Mouse (Mus musculus) urinary bladder, adult 2 months (tissue): Measurements from ENCODE around the gene Nln. TPM values are rescaled to one million over a fixed set of nuclear protein-coding genes. Genes with fewer than 3 reads are reported as not detected.

ENCODE experiments used
- DNase-seq: peaks from one replicate; pipeline ENCODE4 v3.0.0; 2022; ENCODE audit warnings: low spot score
- polyA plus RNA-seq: library from polyadenylated mRNA; depleted of rRNA; stranded (reverse); fragments of >200 nt; gene quantifications from 2 replicates; pipeline ENCODE4 v1.2.3, GENCODE M21; 2012; rRNA removed

The Nln gene
- 12.6 and 13.0 TPM in 2 replicates for polyA plus RNA-seq

DNA sequence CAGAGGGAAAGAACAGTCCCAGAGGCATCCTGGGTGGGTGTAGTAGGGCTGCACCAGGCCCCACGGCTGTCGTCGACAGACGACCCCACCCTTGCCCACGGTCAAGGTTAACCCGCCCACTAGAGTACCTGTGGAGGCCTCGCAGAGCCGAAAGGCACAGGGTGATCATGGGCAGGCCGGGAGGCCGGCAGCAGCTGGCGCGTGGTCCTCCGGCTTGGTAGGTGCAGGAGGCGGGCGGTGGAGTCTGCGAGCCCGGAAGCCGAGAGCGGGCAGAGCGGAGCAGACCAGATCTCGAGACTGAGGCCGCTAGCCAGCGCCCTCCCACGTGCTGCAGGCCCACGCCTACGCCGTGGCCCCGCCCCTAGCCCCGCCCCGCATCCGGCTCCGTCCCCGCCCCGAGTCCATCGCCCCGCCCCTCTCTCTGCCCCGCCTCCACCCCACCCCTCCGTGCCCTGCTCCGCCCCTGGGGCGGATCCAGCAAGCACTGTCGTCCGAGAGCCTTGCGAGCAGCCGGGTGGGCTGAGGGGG, at the start of gene Nln, which contains the start of gene Sgtb:
TSS of gene Nln (minus strand) at position 327 of the 528 bp plus-strand sequence.
TSS of gene Sgtb (plus strand) at position 454 of the 528 bp plus-strand sequence.
- DNase-seq: peak; percentile 77

DNA sequence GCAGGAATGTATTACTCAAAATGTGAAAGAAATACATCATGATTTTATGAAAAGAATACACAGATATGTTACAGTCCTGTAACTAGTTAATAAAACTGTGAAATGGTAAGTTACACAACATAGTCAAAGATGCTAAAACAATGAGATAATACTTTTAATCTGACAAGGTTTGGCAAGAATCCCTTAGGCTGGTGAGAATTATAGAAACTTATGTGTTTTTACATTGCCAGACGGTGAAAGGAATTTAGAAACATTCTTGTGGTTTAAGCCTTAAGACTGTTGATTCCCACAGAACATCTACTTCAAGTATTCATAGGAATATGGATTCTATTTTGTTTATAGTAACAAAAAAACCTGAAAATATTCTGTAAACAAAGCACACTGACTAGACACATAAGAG, 46.3 kb upstream of the Nln start:
- no peak for DNase-seq

DNA sequence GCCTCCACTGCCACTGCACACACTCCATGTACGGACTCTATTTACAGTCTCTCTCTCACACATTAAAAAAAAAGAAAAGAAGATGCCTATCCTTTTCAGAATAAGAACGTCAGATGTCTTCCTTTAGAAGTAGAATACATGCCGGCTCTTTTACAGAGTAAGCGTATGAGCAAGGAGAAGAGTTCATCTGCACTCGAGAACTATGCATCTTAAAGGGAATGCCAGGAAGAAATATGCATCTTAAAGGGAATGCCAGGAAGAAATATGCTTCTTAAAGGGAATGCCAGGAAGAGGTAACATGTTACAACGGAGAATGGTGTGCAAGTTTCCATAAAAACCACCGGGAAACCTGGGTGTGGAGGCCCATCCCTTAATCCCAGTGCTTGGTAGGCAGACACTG, 45.7 kb upstream of the Nln start:
- no peak for DNase-seq

DNA sequence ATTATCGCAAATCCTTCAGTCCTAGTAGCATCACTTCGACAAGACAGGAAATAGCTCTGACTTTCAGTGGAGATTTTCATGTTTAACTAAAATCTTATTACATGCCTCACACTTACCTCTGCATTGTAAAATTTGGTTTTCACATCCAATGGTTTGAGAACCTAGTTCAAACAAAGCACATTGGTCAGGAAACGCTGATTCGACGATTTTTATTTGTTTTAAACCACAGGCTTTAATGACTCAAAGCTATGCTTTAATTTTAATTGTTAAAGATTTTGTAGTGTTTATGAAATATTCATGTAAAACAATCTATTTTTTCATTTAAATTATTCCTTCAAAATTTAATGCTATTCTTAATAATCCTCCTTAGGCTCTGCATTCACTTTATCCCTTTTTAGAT, 44.8 kb upstream of the Nln start:
- DNase-seq: no peak

DNA sequence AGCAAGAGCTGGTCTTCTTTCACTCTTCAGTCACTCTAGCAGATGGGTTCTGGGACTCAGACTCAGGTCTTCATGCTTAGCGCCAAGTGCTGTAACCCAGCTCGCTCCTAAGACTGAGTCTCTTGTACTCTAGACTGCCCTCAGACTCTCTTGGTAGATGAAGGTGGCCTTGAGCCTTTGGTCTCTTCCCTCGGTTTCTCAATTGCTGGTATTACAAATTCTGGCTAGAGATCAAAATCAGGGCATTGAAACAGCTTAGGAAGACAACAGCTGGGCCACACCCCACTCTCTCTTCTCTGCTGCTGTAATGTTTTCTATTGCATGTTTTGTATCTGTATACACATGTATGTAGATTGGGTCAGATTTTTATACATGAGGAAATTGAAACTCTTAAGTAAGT, 36.2 kb upstream of the Nln start:
- DNase-seq: no peak

DNA sequence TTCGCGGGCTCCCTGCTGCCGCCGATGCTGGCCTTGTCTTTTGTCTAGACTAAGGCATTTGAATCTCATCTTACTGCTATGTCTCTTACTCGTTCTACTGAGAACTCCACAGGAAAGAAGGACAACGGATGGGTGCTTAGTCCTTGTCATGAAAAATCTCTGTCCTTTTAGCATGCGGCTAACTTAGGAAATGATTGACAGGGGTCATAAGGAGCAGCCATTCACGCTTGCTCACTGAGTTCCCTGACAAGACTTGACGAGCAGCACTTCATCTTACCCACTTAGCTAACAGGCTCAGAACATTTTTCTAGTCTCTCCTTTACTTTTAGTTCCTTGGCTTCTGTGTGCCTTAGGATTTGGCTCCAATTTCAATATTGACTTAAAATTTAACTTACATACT, 35.5 kb upstream of the Nln start:
- no peak for DNase-seq

DNA sequence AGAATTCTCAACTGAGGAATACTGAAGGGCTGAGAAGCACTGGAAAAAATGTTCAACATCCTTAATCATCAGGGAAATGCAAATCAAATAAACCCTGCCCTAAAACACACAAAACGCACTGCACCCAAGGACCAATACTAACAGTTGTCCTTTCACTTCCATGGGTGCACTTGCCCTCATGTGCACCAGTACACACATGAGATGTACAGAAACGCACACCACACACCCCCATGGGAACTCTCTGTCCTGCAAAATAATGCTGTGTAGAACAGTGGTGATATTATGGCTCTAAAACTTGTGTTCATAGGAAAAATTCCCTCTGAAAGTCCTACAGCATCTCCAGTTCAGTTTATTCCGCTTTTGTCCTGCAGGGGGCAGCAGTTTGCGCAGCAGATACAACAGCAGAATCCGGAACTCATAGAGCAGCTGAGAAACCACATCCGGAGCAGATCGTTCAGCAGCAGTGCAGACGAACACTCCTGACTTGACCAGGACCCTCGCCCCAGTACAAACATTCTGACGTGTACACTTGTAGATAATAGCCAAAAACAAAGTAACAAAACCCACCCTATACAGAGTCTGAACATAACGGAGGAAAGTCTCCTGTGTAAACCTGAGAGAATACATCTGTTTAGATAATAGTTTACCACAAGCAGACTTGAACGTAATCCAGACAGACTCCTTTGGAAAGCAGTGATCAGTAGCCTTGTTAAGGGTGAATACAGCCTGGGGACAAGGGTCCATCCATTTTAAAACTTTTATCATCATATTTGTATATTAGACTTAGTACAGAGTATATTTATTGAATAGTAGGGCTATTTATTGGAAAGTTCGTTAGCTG, 30.2 kb upstream of the Nln start:
- DNase-seq: peak; percentile 42

DNA sequence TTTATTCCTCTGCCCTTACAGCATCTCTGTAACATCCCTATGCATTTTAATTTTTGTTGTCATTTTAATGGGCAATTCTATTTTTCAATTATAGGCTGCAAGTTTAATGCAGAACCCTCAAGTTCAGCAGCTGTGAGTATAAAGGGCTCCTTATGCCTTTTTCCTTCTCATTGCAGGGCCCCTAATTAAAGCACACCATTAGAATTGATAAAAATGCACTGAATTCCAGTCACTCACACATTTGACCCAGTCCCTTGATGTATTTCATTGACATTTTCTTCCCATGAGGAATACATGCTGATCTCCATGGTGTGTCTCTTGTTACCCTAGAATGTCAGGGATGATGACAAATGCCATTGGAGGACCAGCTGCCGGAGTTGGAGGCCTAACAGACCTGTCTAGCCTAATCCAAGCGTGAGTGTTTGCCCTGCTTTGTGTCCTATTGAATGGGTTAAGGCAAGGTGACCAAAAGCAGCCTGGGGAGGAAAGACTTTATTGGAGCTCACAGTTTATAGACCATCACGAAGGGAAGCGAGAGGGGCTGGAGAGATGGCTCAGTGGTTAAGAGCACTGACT, 25.2 kb upstream of the Nln start:
- DNase-seq: no peak

DNA sequence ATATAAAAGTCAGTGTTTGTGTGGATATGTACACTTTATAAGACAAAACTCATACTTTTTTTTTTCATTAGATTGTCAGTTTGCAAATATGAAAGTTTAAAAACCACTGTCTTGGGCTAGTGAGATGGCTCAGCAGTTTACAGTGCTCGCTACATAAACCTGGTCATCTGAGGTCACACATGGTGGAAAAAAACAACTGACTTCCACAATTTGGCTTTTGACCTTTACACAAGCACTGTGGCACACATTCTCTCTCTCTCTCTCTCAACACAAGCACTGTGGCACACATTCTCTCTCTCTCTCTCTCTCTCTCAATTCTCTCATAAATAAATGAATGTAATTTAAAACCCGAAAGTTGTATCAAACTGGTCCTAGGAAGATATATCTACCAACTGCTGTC, 23.1 kb upstream of the Nln start:
- no peak for DNase-seq

DNA sequence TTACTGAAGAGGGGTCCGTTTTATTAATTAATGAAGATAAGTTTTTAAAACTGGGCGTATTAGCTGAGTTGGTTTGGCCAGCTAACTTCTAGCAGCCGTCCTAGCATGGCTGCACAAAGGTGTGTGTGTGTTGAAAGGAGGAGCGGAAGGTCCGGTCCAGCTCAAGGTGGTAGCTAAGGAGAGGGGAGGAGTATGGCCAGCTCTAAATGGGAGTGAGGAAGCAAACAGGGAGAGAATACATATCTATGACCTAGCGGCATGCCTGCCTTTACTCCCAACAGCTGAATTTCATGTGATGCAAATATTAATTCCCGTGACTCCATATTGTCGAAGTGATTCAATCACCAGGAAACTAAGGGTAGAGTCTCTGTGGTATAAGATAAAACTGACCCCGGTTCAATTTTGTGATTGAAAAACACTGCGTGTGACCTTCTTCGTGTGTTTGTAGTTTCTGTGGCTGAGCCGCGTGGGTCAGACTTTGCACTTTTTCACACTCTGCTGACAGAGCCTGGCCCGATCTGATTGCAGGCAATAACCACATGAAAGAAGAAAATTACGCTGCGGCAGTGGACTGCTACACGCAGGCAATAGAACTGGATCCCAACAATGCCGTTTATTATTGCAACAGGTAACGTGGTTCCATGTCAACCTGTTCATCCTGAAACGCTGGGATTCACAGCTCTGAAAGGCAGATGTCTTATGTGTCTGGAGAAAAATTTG, 14.4 kb upstream of the Nln start:
- no peak for DNase-seq

DNA sequence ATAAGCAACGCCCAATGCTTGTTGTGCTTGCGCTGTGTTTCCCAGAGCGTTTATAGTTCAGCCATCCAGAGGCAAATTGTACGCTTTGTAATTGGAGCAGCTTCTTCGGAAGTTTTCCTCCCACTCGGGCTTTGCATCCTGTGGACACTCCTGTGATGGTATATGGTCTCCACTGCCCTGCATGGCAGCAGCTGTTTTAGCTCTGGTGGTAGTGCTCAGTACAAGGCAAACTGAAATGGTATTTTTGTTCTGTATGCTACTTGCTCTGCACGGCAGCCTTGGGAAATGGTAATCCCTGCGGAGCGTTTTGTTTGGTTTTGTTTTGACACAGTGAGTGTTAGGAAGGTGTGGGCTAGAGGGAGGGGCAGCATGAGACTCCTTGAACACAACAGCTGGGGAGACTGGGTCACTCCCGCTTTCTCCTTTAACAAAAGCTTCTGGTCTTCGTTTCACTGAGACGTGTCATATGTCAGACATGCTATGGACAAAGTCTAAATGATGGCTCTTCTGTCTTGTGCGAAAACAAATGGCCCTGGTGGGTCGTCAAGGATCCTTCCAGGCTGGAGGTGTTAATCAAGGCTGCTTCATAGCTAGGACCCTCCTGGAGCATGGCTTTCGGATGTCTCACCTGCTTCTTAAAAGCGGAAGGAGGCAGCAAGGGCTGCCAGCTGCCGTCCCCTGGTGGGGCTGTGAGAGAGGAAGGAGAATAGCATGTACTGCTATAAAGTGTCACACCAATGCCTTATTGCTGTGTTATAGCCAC, 12.8 kb upstream of the Nln start:
- no peak for DNase-seq

DNA sequence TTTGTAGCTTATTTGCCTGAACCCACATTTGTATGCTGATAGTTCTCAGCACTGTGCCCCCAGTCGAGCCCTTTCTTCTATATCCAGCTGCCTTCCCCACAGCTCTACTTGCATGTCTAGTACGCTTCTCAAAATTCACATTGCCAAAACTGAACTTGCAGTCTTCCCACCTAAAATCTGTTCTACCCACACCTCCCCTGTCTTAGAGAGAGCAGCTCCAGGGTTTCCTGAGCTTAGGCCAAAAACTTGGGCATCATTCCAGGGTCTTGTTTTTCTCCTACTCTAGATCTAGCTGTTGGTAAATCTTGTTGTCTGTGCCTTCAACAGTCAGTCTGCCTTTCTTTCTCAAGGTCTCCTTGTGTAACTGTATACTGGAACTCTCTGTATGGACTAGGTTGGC, 5.4 kb upstream of the Nln start:
- DNase-seq: no peak

DNA sequence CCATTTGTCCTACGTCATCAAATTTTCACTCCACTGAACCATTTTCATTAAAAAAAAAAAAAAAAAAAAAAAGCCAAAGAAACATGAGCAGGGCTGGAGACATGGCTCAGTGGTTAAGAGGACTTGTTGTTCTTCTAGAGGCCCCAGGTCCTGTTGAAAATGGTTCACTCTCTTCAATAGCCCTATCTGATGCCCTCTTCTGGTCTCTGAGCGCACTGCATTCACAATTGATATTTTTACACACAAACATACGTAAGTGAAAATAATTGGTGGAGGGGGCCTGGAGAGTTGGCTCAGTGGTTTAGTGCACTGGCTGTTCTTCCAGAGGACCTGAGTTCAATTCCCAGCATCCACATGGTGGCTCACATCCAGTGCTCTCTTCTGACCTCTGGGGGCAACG, 4.4 kb upstream of the Nln start:
- DNase-seq: no peak

DNA sequence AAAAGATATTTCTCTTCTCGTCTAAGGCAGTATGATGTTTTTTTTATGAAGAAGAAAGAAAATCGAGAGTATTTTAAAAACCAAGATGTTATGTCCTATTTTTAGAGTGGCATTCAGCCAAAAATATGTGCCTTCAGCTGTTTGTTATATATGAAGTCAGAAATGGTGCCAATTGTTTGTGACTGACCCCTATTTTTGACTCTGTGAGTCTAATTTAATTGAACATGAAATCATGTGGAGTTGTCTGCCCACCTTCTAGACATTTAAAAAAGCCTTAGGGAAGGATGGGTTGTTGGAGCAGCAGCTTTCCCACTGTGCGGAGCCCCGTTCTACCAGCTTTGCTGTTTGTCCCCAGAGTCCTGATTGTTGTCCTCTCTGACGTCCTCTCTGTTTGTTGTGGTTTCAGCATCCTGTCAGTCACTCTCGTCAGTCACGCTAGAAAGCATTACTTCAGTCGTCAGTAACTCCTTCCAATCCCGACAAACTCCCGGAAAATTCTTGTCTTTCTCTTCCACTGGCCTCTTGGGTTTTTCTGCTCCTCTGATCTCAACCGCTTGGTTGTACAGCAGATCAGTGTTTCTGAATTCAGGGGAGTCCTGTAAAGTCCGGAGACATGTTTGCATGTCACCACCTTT, 3.0 kb upstream of the Nln start:
- DNase-seq: no peak

DNA sequence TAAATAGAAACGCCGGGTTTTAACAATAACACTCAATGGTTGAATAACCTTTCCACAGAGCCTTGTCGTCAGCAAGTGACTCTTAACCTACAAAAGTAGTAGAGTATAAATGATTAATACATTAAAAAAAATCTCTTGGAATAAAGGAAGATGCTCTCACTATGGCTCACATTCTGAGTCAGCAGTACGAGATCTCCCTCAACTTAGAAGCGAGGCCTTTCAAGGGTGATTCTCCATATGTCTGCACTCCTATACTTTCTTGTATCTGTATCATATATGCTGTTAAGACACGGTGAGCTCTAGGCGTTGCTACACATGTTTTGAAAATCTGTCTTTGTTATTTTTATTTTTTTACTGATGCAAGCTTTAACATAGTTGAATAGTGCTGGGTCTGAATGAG, 1.1 kb upstream of the Nln start:
- no peak for DNase-seq

DNA sequence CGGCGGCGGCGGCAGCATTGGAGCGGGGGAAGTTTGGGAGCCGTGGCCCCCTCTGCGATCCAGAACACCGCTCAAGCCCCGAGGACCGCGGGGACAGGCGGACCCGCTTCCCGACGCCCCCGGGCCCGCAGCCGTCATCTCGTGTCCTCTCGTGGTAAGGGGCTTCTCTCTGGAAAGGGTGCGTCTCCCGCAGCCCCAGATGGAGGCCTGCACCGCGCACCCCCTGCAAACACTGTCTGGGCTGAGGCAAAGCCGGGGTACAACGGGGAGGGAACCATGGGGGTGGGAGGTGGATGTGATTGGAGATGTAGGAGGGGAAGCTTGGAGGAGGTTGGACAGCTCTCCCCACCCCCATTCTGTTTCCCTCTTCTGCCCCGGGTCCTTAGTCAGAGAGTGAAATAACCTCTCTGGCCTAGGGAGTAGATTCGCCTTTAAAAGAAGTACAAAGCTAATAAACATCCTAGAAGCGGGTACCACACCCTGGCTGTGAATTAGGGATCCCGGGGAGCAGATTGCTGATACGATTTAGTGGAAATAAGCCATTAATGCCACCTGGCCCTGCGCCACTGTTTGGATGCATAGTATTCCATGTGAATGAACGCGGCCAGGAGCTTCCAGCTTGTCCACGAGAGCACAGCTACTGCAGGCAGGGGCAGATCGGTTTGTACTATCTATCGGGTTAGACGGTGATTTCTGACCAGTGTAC, 555 bp upstream of the Nln start:
- DNase-seq: no peak

DNA sequence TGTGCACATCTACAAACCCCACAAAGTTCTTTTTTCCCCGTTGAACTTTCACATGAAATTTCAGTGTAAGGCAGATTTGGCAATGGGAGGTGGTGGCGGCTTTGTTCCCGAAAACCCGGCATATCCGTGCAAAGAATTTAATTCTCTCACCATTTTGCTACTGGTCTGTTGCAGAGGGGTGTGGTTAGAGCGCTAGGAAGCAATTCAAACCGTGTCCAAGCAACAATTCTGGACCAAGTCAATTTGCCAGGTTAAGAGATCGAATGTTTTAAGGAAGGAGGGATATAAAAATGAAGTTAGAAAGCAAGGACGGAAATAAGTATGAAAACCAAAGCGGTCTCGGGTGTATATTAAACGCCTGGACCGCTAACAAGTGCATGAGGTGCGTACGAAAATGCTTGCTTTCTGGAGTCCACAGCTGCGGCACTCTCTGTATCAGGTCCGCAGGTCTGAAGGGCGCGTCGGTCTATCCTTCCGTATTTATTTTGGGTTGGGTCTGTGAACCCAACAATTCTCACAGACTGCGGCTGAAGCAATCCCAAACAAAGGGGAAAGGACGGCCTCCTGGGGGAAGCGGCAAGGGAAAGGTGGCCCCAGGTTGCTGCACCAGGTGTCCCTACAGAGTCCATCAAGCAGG, 645 bp downstream of the Nln start:
- no peak for DNase-seq

DNA sequence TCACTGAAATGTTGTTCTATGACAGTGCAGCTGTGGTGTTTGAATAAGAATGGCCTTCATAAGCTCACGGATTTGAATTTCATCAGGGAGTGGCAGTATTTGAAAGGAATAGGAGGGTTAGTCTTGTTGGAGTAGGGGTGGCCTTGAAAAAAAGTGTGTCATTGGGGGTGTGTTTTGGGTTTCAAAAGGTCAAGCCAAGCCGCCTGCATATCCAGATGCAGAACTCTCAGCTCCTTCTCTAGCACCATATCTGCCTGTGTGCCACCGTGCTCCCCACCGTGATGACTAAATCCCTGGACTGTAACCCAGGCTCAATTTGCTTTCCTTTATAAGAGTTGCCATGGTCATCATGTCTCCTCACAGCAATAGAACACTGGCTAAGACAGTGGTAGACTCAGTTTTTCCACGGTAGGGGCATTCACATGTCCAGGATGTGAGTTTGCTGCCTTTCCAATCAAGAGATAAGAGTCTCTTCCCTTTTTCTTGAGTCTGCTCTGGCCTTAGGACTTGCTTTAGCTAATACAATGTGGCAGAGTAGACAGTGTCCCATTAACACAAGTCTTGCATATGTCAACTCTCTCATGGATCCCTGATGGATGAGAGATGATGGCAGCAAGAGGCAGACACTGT, 7.7 kb downstream of the Nln start:
- no peak for DNase-seq

DNA sequence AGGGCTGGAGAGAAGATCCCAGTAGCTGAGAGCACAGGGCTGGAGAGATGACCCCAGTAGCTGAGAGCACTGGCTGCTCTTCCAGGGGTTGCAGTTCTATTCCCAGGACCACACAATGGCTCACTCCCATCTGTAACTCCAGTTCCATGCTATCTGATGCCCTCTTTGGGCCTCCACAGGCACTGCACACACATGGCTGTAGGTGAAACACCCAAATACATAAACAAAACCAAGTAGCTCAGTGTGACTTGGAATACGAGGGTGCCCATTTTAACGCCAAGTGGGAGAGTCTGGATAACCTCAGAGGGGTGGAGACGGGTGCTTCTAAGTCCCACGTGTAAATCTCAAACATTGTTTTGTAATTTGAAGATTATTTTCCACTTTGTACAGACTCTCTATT, 9.0 kb downstream of the Nln start:
- DNase-seq: no peak

DNA sequence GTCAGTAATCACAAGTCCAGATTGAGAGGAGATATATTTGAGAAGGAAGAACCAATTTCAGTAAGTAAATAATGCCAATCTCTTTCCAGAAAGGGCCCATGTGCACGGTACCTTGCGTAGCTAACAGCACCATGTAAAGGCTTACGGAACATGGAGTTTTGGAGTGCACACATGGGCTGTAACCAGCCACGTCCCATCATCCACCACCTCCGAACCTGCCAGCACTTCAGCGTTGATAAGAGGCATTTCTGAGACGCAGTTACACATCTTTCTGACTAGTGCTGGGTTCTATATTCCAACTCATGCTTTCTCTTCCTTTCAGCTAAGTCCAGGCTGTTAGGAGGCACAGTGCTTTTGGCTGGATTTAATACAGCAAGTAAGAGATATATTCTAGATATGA, 12.2 kb downstream of the Nln start:
- no peak for DNase-seq
